ENCODE assay signal across 8 mouse cellular contexts in genomic region chr19:23687296-23688021, GRCm38 (mm10). TPM values are rescaled to one million over a fixed set of nuclear protein-coding genes. Genes with fewer than 3 reads are reported as not detected.
A peak's percentile ranks its signal among the peaks of the same experiment; 100 is the strongest.
DNase-seq lines count a peak whose midpoint lies in the region; ATAC-seq lines count a peak whose summit lies in the region.

Gene Ptar1 (plus strand): TSS chr19:23687429.

- ATAC-seq in erythroid progenitor cell, adult 5-6 weeks (replicated peaks; ENCODE audit: low FRiP score, poor library complexity, severe bottlenecking), result peak; percentile 77
- ATAC-seq in heart, embryonic 14.5 days (ENCODE audit: insufficient number of reproducible peaks, insufficient read depth, low FRiP score, low read depth), result peak; percentile 86
- peak; percentile 91 for ATAC-seq in liver, embryonic 13.5 days (ENCODE audit: low read depth)
- peak; percentile 92 for ATAC-seq in stomach, embryonic 14.5 days (ENCODE audit: insufficient number of reproducible peaks, insufficient read depth, low FRiP score, low read depth)

- peaks cover 3% of the 10 kb centered on the region; the same call in 1 of the 2 replicates for H3K4me1 ChIP-seq in brown adipose tissue, adult 24 weeks (ENCODE audit: control insufficient read depth, insufficient read depth, insufficient read length, low read length)
- H3K4me1 ChIP-seq in heart, embryonic 14.5 days (ENCODE audit: control insufficient read depth in 2 of 2, insufficient read depth in 2 of 2, low read length in 2 of 2), result peaks cover 3 to 8% of the 10 kb centered on the region in 2 experiments; a peak in 3 of 4 replicates
- H3K4me1 ChIP-seq in liver, embryonic 13.5 days (replicated peaks), result peaks cover 22% of the 10 kb centered on the region
- H3K4me1 ChIP-seq in stomach, embryonic 14.5 days (ENCODE audit: control insufficient read depth, insufficient read depth, low read length), result peaks cover 6% of the 10 kb centered on the region; the same call in 1 of the 2 replicates

- peak; percentile 79 to 86 for DNase-seq in CD8-positive naive resting alpha-beta T cell, adult 2 months (ENCODE audit: low read depth in 2 of 2, low spot score in 2 of 2)
- DNase-seq in kidney, postnatal 10 days, result peak; percentile 95
- DNase-seq in liver, embryonic 13.5 days, result peak; percentile 77
- DNase-seq in natural killer cell, adult 2 months (ENCODE audit: low spot score in 2 of 2), result peak; percentile 80 to 87

- under 1% methylated on average over 92 of the region's 93 CpGs for WGBS in heart, embryonic 14.5 days
- under 1% methylated on average over 93 of the region's 93 CpGs for WGBS in liver, embryonic 13.5 days (ENCODE audit: insufficient replicate concordance)
- WGBS in stomach, embryonic 14.5 days, result under 1% methylated on average over 80 of the region's 93 CpGs

- H3K4me2 ChIP-seq in heart, embryonic 14.5 days (ENCODE audit: low read length), result peak within 1 kb of the TSS; percentile 71
- peak within 1 kb of the TSS; percentile 76 for H3K4me2 ChIP-seq in liver, embryonic 13.5 days
- H3K4me2 ChIP-seq in stomach, embryonic 14.5 days (replicated peaks; ENCODE audit: low read depth, low read length), result peak within 1 kb of the TSS; percentile 59

- peak within 1 kb of the TSS; percentile 98 for H3K9ac ChIP-seq in heart, embryonic 14.5 days (ENCODE audit: low read length)
- peak within 1 kb of the TSS; percentile 95 for H3K9ac ChIP-seq in liver, embryonic 13.5 days
- peak within 1 kb of the TSS; percentile 95 for H3K9ac ChIP-seq in stomach, embryonic 14.5 days (replicated peaks; ENCODE audit: low read depth, low read length)

- no peaks in the 10 kb centered on the region for H3K27me3 ChIP-seq in heart, embryonic 14.5 days (ENCODE audit: control insufficient read depth, insufficient read depth, low read length)
- no peaks in the 10 kb centered on the region for H3K27me3 ChIP-seq in liver, embryonic 13.5 days
- no peaks in the 10 kb centered on the region for H3K27me3 ChIP-seq in stomach, embryonic 14.5 days (ENCODE audit: control insufficient read depth, insufficient read depth, low read length)

- peak within 1 kb of the TSS; percentile 87 for H3K27ac ChIP-seq in brown adipose tissue, adult 24 weeks (replicated peaks; ENCODE audit: low read depth, low read length)
- peak within 1 kb of the TSS; percentile 94 for H3K27ac ChIP-seq in heart, embryonic 14.5 days (replicated peaks in 1 of 2; ENCODE audit: control insufficient read depth in 1 of 2, insufficient read depth in 1 of 2, low read depth in 2 of 2, low read length in 2 of 2)
- peak within 1 kb of the TSS; percentile 85 for H3K27ac ChIP-seq in liver, embryonic 13.5 days
- H3K27ac ChIP-seq in stomach, embryonic 14.5 days (ENCODE audit: low read length), result peak within 1 kb of the TSS; percentile 91

- H3K9me3 ChIP-seq in heart, embryonic 14.5 days (ENCODE audit: control insufficient read depth, low read length), result no peaks in the 10 kb centered on the region
- no peaks in the 10 kb centered on the region for H3K9me3 ChIP-seq in liver, embryonic 13.5 days (replicated peaks)
- no peaks in the 10 kb centered on the region for H3K9me3 ChIP-seq in stomach, embryonic 14.5 days (ENCODE audit: control insufficient read depth, low read depth, low read length)

- no peaks in the 10 kb centered on the region for H3K36me3 ChIP-seq in heart, embryonic 14.5 days (ENCODE audit: control insufficient read depth, insufficient read depth, low read length)
- no peaks in the 10 kb centered on the region for H3K36me3 ChIP-seq in liver, embryonic 13.5 days
- H3K36me3 ChIP-seq in stomach, embryonic 14.5 days (ENCODE audit: control insufficient read depth, insufficient read depth, low read length), result no peaks in the 10 kb centered on the region

- H3K4me3 ChIP-seq in brown adipose tissue, adult 24 weeks (ENCODE audit: insufficient read depth, low read depth, low read length), result peak within 1 kb of the TSS; percentile 94
- peak within 1 kb of the TSS; percentile 87 to 94 for H3K4me3 ChIP-seq in heart, embryonic 14.5 days (ENCODE audit: control insufficient read depth in 1 of 2, insufficient read depth in 1 of 2, low read depth in 1 of 2, low read length in 2 of 2)
- H3K4me3 ChIP-seq in liver, embryonic 13.5 days (replicated peaks), result peak within 1 kb of the TSS; percentile 94
- H3K4me3 ChIP-seq in stomach, embryonic 14.5 days (ENCODE audit: low read depth, low read length), result peak within 1 kb of the TSS; percentile 88

RNA-seq across cellular contexts. Expression of gene Ptar1, which starts in this region (rescaled TPM):
- 7.2 and 13.2 TPM in 2 replicates for polyA plus RNA-seq in brown adipose tissue, adult 24 weeks (2012; ENCODE audit: insufficient read depth, insufficient read length, missing spikeins)
- total RNA-seq in erythroid progenitor cell, adult 5-6 weeks (2015; ENCODE audit: low replicate concordance), result 26.8 and 27.0 TPM in 2 replicates
- total RNA-seq in erythroid progenitor cell, adult 5-6 weeks (2017; ENCODE audit: low replicate concordance), result 20.4 and 24.7 TPM in 2 replicates
- 6.7 and 7.7 TPM in 2 replicates for polyA plus RNA-seq in heart, embryonic 14.5 days (2014; fragmentation: Nextera tagmentation; extraction: Ambion mirVana)
- 3.6 and 4.7 TPM in 2 replicates for polyA plus RNA-seq in liver, embryonic 13.5 days (2015; fragmentation: Nextera tagmentation; extraction: Ambion mirVana)
- polyA plus RNA-seq in stomach, embryonic 14.5 days (2014; fragmentation: Nextera tagmentation; extraction: Ambion mirVana), result 12.1 and 15.0 TPM in 2 replicates

Comparison
In these comparisons a context has a peak if more than half of its experiments do, and no peak if none do; other contexts are left out.
1. Peak in every context shown above with its lines: DNase-seq, ATAC-seq, H3K4me3 ChIP-seq and H3K27ac ChIP-seq.